Mouse (Mus musculus) forebrain, embryonic 12.5 days (tissue): Measurements from ENCODE around the gene Prelid3b. TPM values are rescaled to one million over a fixed set of nuclear protein-coding genes. Genes with fewer than 3 reads are reported as not detected.
A peak's percentile ranks its signal among the peaks of the same experiment; 100 is the strongest.

Source experiments
- ATAC-seq: fragments of 200-750 bp; cut with Nextera tagmentation; 2 replicates; pipeline ENCODE4 v1.8.0; 2017; ENCODE audit warnings: moderate TSS enrichment; ENCODE audit not compliant: low FRiP score
- H3K27ac ChIP-seq: fragments of 300-500 bp; sonication (generic); 2 replicates; pipeline ENCODE4 v1.5.1; 2016; ENCODE audit warnings: mild to moderate bottlenecking
- H3K27me3 ChIP-seq: fragments of 300-500 bp; sonication (generic); 2 replicates; pipeline ENCODE4 v1.6.1; 2016; ENCODE audit warnings: mild to moderate bottlenecking
- H3K36me3 ChIP-seq: fragments of 300-500 bp; sonication (generic); replicated peaks from 2 replicates; pipeline ENCODE4 v1.6.1; 2016; ENCODE audit warnings: mild to moderate bottlenecking
- H3K4me1 ChIP-seq: fragments of 300-500 bp; sonication (generic); 2 replicates; pipeline ENCODE4 v1.6.1; 2016
- H3K4me2 ChIP-seq: fragments of 300-500 bp; sonication (generic); 2 replicates; pipeline ENCODE4 v1.6.1; 2016; ENCODE audit warnings: mild to moderate bottlenecking, moderate library complexity
- H3K4me3 ChIP-seq: fragments of 300-500 bp; sonication (generic); replicated peaks from 2 replicates; pipeline ENCODE4 v1.5.1; 2016; ENCODE audit warnings: mild to moderate bottlenecking
- H3K9ac ChIP-seq: fragments of 300-500 bp; sonication (generic); 2 replicates; pipeline ENCODE4 v1.6.1; 2016; ENCODE audit warnings: mild to moderate bottlenecking
- H3K9me3 ChIP-seq: fragments of 300-500 bp; sonication (generic); 2 replicates; pipeline ENCODE4 v1.6.1; 2016
- WGBS: fragments of 180-500 bp; shearing (Covaris S2); methylation state at CpG from one replicate; pipeline ENCODE4 v1.1.7; 2016; 5-methylcytosine and 5-hydroxymethylcytosine counted together
- polyA plus RNA-seq: library from polyadenylated mRNA; unstranded; fragments of >200 nt; fragmentation: Nextera tagmentation; extraction: Ambion mirVana; gene quantifications from 2 replicates; pipeline ENCODE4 v1.2.1, GENCODE M21; 2016

Prelid3b gene
- polyA plus RNA-seq = 114 TPM in 2 replicates

- peak within 1 kb of the TSS; percentile 79 for H3K27ac ChIP-seq
- ATAC-seq = peak; percentile 99
- H3K36me3 ChIP-seq = peaks cover 12% of the 10 kb centered on the region
- H3K4me1 ChIP-seq = peaks cover 15% of the 10 kb centered on the region
- H3K9ac ChIP-seq = peak within 1 kb of the TSS; percentile 75
- H3K9me3 ChIP-seq = no peaks in the 10 kb centered on the region
- H3K4me3 ChIP-seq = peak within 1 kb of the TSS; percentile 70
- H3K4me2 ChIP-seq = peak within 1 kb of the TSS; percentile 75
- no peaks in the 10 kb centered on the region for H3K27me3 ChIP-seq
- WGBS = 2% methylated on average over 53 of the region's 53 CpGs
These were observed at the start of gene Prelid3b for GRCm38 (mm10) chr2:174472818-174473549. Gene Prelid3b (minus strand): TSS chr2:174473081.

DNA sequence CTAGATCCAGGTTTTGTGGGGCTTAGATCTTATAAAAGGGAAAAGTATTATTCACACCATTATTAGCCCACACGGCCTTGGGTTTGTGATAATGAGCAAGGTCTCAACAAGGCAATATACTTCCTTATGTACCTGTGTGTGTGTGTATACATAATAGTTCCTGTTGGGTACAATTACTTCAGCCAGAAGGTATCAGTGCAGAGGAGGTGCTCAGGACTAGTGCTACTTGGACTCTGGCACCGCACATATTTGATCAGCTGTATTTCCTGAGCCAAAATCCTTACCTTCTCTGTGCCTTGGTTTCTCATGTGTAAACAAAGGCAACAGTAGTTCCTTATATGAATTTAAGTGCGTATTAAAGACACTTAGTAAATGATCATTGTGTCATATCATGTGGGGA, 49.3 kb upstream of the Prelid3b start:
- WGBS = 92% methylated on average over 3 of the region's 3 CpGs
- Histone ChIP-seq H3K27ac (no peak overlapping the region), H3K4me3 (no peak overlapping the region), H3K4me1 (no peaks in the 10 kb centered on the region), H3K27me3 (no peaks in the 10 kb centered on the region), H3K9ac (no peak overlapping the region), H3K4me2 (no peak overlapping the region), H3K36me3 (no peaks in the 10 kb centered on the region), H3K9me3 (no peaks in the 10 kb centered on the region)
- no peak for ATAC-seq

- ATAC-seq = no peak
- Histone ChIP-seq H3K36me3 (no peaks in the 10 kb centered on the region), H3K9ac (no peak overlapping the region), H3K27me3 (no peaks in the 10 kb centered on the region), H3K4me2 (no peak overlapping the region), H3K27ac (no peak overlapping the region), H3K9me3 (no peaks in the 10 kb centered on the region), H3K4me1 (no peaks in the 10 kb centered on the region), H3K4me3 (no peak overlapping the region)
- WGBS = 74% methylated on average over 8 of the region's 8 CpGs
These were observed 44.5 kb upstream of the Prelid3b start for GRCm38 (mm10) chr2:174517141-174518079.

GRCm38 (mm10) chr2:174514887-174515286, 42.0 kb upstream of the Prelid3b start:
- H3K4me3 ChIP-seq = no peak overlapping the region
- H3K4me1 ChIP-seq = no peaks in the 10 kb centered on the region
- H3K27ac ChIP-seq = no peak overlapping the region
- no peaks in the 10 kb centered on the region for H3K9me3 ChIP-seq
- WGBS = 84% methylated on average over 4 of the region's 4 CpGs
- no peak overlapping the region for H3K9ac ChIP-seq
- no peaks in the 10 kb centered on the region for H3K36me3 ChIP-seq
- no peak for ATAC-seq
- H3K4me2 ChIP-seq = no peak overlapping the region
- no peaks in the 10 kb centered on the region for H3K27me3 ChIP-seq

- no peaks in the 10 kb centered on the region for H3K4me1 ChIP-seq
- H3K9me3 ChIP-seq = no peaks in the 10 kb centered on the region
- no peak overlapping the region for H3K9ac ChIP-seq
- H3K4me2 ChIP-seq = no peak overlapping the region
- H3K4me3 ChIP-seq = no peak overlapping the region
- no peaks in the 10 kb centered on the region for H3K27me3 ChIP-seq
- H3K27ac ChIP-seq = no peak overlapping the region
- 74% methylated on average over 5 of the region's 5 CpGs for WGBS
- H3K36me3 ChIP-seq = no peaks in the 10 kb centered on the region
- ATAC-seq = no peak
These were observed 40.9 kb upstream of the Prelid3b start for GRCm38 (mm10) chr2:174513827-174514226.

DNA sequence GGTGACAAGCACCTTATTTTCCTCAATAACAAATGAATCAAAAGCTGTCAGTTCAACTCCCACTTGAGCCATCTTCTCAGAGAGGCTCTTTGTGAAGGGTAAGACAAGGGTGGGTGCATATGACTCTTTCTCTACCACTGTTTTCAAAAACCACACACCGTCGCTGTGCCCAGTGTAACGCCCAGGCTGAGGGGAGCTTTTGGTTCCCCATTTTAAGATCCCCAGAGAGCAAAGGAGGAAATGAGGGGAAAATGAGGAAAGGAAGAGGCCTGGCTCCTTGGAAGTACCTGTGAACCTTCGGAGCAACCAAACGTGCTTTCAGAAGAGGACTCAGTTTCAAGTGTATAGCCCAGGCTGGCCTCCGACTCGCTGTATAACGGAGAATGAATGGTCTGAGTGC, 36.9 kb upstream of the Prelid3b start:
- Histone ChIP-seq H3K27me3 (no peaks in the 10 kb centered on the region), H3K9ac (no peak overlapping the region), H3K4me2 (no peak overlapping the region), H3K9me3 (no peaks in the 10 kb centered on the region), H3K4me3 (no peak overlapping the region), H3K36me3 (no peaks in the 10 kb centered on the region), H3K4me1 (no peaks in the 10 kb centered on the region), H3K27ac (no peak overlapping the region)
- 89% methylated on average over 8 of the region's 8 CpGs for WGBS
- no peak for ATAC-seq

DNA sequence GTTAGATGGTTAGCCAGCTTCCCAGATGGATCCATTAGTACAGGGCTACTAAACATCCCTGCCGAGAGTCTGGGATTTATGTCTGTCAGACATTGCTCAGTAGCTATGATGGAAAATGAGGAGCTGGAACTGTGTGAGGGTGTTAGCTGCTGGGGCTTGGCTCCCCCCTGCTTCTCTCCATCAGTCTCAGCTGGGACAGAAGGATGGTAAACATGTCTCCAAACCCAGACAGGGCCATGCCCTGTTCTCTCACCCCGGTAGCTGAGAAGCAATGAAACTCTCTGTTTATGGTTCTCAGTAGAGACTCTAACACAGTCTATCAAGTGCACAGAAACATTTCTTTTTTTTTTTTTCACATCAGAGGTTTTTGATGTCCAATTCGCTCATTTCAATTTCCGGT, 35.1 kb upstream of the Prelid3b start:
- ATAC-seq = no peak
- H3K9ac ChIP-seq = no peak overlapping the region
- no peak overlapping the region for H3K4me3 ChIP-seq
- WGBS = 90% methylated on average over 4 of the region's 4 CpGs
- no peaks in the 10 kb centered on the region for H3K4me1 ChIP-seq
- H3K4me2 ChIP-seq = no peak overlapping the region
- no peaks in the 10 kb centered on the region for H3K27me3 ChIP-seq
- no peaks in the 10 kb centered on the region for H3K36me3 ChIP-seq
- H3K27ac ChIP-seq = no peak overlapping the region
- no peaks in the 10 kb centered on the region for H3K9me3 ChIP-seq

DNA sequence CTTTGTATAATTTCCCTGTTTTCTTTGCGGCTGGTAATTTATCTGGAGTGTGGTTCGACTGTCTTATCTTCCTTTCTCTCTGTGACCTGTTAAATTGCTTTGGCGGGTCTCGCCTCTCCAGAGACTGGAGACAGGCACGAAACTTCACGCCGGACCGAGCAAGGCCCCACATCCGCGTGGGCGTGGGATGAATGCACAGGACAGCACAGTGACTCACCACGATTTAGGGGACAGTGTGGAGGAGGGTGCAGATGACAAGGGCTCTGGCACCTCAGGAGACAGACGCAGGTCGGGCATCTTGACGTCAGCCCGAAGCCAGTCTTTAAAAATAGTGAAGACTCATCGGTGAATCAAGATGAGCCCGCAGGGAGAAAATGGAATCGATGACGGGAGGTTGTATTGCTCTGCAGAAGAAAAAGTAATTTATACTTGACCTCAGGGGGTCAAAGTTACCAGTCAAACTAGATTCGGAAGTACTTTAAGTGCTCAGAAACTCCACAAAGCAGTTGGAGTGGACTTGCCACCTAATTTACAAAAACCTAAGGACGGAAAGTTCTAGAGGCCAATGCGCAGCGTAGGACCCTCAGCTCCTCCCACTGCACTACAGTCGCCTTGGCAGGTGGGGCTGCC, 30.1 kb upstream of the Prelid3b start:
- Histone ChIP-seq H3K4me2 (no peak overlapping the region), H3K27ac (no peak overlapping the region), H3K9me3 (no peaks in the 10 kb centered on the region), H3K4me3 (no peak overlapping the region), H3K4me1 (peaks cover 3% of the 10 kb centered on the region; the same call in 1 of the 2 replicates), H3K9ac (no peak overlapping the region), H3K36me3 (no peaks in the 10 kb centered on the region), H3K27me3 (no peaks in the 10 kb centered on the region)
- ATAC-seq = no peak
- WGBS = 82% methylated on average over 25 of the region's 25 CpGs

DNA sequence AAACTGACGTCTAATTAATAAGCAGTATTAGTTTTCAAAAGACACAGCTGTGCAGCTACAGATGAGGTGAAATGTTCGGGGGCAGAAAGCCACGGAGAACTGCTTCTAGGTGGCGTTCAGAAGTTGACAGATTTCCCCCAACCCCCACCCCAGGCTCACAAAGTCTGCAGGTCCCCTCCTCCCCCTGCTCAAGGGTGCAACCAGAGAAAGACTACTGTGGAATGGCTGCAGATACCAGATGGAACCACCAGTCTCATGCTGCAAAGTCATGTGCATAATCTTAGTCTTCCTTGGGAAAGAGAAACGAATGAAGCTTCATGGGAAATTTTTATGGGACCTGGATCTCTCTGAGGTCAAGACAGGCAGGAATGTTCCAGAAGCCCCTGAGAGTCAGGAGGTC, 29.4 kb upstream of the Prelid3b start:
- no peaks in the 10 kb centered on the region for H3K36me3 ChIP-seq
- H3K4me3 ChIP-seq = no peak overlapping the region
- H3K9me3 ChIP-seq = no peaks in the 10 kb centered on the region
- H3K4me1 ChIP-seq = peaks cover 3% of the 10 kb centered on the region; the same call in 1 of the 2 replicates
- no peaks in the 10 kb centered on the region for H3K27me3 ChIP-seq
- ATAC-seq = peak; percentile 39; the same call in 1 of the 2 replicates
- H3K27ac ChIP-seq = no peak overlapping the region
- 46% methylated on average over 5 of the region's 5 CpGs for WGBS
- H3K4me2 ChIP-seq = no peak overlapping the region
- H3K9ac ChIP-seq = no peak overlapping the region

GRCm38 (mm10) chr2:174501517-174501916, 28.6 kb upstream of the Prelid3b start:
- Histone ChIP-seq H3K4me1 (peaks cover 3% of the 10 kb centered on the region; the same call in 1 of the 2 replicates), H3K4me3 (no peak overlapping the region), H3K9ac (no peak overlapping the region), H3K9me3 (no peaks in the 10 kb centered on the region), H3K27ac (no peak overlapping the region), H3K36me3 (no peaks in the 10 kb centered on the region), H3K27me3 (no peaks in the 10 kb centered on the region), H3K4me2 (no peak overlapping the region)
- ATAC-seq = peak; percentile 30; the same call in 1 of the 2 replicates
- 82% methylated on average over 8 of the region's 8 CpGs for whole genome bisulfite sequencing

GRCm38 (mm10) chr2:174500814-174501503, 28.1 kb upstream of the Prelid3b start:
- H3K27ac ChIP-seq = 0 out of 2 replicates have a peak overlapping the region, but pooled peaks have one; percentile 3
- H3K27me3 ChIP-seq = no peaks in the 10 kb centered on the region
- H3K36me3 ChIP-seq = no peaks in the 10 kb centered on the region
- H3K4me2 ChIP-seq = no peak overlapping the region
- H3K9ac ChIP-seq = no peak overlapping the region
- ATAC-seq = peak; percentile 84
- H3K4me1 ChIP-seq = peaks cover 3% of the 10 kb centered on the region; the same call in 1 of the 2 replicates
- 75% methylated on average over 14 of the region's 14 CpGs for WGBS
- no peak overlapping the region for H3K4me3 ChIP-seq
- no peaks in the 10 kb centered on the region for H3K9me3 ChIP-seq
